Mouse (Mus musculus): ENCODE results near the gene Pax3. TPM values are rescaled to one million over a fixed set of nuclear protein-coding genes. Genes with fewer than 3 reads are reported as not detected.

Gene Pax3
- polyA plus RNA-seq, 1 experiment from 2014 or later: 37.5 TPM

DNA sequence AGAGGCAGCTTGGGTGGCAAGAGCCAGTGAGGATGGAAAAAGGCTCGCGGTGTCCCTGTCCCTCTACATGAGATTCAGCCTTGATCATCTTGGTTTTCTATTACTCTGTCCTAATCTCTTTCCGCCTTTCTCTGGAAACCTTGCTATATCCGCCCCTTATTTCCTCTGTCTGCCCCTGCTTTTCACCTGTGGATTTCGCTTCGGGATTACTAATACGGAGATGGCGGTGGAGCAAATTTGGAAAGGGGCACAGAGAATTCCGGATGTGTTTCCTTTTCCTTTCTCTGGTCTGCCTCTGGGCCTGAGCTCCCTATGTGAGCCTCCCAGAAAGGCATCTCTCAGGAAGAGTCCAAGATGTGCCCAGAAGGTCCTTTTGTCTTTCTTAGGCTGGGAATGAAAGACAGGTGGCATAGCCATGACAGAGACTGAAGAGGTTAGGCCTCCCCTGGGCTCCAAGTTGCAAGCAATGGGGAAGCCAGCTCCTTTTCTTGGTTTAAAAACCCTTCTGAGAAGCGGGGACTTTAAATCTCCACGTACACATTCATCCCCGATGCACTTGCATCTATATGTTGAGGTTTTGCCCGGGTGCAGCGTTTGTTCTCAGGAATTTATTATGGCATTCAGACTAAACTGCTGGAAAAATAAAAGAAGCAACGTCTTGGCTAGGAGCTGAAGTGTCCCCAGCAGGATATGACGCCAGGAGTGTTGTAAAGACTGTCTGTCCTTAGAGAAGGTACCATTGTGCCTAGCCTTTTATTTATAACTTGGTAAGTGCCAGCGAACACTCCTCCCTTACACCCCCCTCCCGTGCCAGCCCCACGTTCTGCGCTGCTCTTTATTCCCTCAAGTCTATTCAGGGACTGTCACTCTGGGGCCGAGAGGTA is 659 bp upstream of the Pax3 start:
- 4% methylated on average over 21 of the region's 21 CpGs for WGBS
- no peaks in the 10 kb centered on the region for H3K9me3 ChIP-seq
- peak overlapping the region; percentile 58 for H3K4me2 ChIP-seq (replicated peaks)
- H3K36me3 ChIP-seq: no peaks in the 10 kb centered on the region
- H3K4me1 ChIP-seq: peaks cover 10% of the 10 kb centered on the region
- no peak for ATAC-seq (ENCODE audit: insufficient number of reproducible peaks, insufficient read depth, low FRiP score, low TSS enrichment)
- H3K9ac ChIP-seq: 0 out of 2 replicates have a peak overlapping the region, but pooled peaks have one; percentile 19
- H3K27ac ChIP-seq: peak overlapping the region; percentile 18; the same call in 1 of the 2 replicates
- H3K4me3 ChIP-seq: peak overlapping the region; percentile 53
- H3K27me3 ChIP-seq: peaks cover 66% of the 10 kb centered on the region

DNA sequence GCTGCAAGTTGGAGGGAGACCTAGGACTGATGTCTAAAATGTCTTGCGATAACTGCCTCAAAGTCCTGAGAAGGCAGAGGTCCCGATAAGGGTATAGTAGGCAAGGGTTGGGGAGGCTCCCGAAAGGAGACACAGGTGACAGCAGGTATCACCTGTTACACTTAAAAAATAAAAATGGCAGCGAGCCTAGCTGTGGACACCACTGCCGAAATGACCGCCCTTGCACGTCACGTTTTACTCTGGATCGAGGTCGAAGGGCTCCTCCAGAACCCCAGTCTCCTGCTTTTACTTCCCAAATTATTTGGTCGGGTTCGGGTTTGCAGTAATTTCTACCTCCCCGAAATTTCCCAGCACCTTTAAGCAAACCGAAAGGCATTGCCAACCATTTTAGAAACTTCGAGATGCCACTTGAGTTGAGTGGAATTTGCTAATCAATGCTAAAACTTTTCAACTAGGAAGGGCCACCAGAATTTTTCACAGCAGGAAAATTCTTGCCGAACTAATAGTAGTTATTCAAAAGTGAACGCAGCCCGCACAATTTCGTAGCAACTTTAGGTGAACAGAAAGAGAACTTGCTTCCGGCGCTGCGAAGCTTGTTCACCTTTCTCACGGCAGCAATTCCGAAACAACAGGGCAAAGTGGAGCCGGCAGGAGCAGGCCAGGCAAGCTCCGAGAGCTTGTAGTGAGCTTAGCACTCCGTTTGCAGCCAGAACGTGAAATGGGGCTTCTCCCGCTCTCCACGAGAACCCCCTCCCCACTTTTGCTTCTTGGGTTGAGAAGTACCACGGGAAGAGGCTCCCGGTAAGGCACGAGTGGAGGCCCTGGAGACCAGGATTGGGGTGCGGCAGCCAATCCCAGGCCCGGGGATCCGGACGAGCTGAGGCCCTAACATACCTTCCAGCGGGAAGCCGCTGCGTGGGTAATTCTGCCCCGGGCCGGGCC is 892 bp downstream of the Pax3 start:
- Histone ChIP-seq H3K9ac (peak overlapping the region; percentile 70), H3K27ac (peak overlapping the region; percentile 90)

DNA sequence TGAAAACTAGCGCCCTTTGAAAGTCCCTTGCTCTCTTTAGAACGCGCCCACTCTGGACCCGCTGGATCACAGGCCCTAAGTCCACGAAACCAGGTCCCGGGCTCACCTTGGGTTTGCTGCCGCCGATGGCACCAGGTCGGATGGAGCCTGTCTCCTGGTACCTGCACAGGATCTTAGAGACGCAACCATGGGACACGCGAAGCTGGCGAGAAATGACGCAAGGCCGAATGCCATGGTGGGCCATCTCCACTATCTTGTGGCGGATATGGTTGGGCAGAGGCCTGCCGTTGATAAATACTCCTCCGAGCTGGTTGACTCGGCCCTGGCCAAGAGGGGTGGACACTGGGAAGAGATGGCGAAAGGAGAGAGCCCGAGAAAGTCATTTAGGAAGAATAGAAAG is 1.8 kb downstream of the Pax3 start:
- 1% methylated on average over 21 of the region's 21 CpGs for WGBS
- Histone ChIP-seq H3K27ac (peak overlapping the region; percentile 90), H3K4me3 (peak overlapping the region; percentile 53), H3K4me2 (replicated peaks) (peak overlapping the region; percentile 58), H3K36me3 (no peaks in the 10 kb centered on the region), H3K27me3 (peaks cover 70% of the 10 kb centered on the region), H3K9ac (peak overlapping the region; percentile 70), H3K4me1 (peaks cover 13% of the 10 kb centered on the region), H3K9me3 (no peaks in the 10 kb centered on the region)
- ATAC-seq (ENCODE audit: insufficient number of reproducible peaks, insufficient read depth, low FRiP score, low TSS enrichment): no peak

More for the DNA sequence above, 892 bp downstream of the Pax3 start:
- Histone ChIP-seq H3K4me2 (replicated peaks) (peak overlapping the region; percentile 58), H3K4me1 (peaks cover 10% of the 10 kb centered on the region), H3K27me3 (peaks cover 65% of the 10 kb centered on the region), H3K36me3 (no peaks in the 10 kb centered on the region), H3K9me3 (no peaks in the 10 kb centered on the region), H3K4me3 (peak overlapping the region; percentile 53)
- under 1% methylated on average over 42 of the region's 42 CpGs for WGBS
- ATAC-seq (ENCODE audit: insufficient number of reproducible peaks, insufficient read depth, low FRiP score, low TSS enrichment): no peak

DNA sequence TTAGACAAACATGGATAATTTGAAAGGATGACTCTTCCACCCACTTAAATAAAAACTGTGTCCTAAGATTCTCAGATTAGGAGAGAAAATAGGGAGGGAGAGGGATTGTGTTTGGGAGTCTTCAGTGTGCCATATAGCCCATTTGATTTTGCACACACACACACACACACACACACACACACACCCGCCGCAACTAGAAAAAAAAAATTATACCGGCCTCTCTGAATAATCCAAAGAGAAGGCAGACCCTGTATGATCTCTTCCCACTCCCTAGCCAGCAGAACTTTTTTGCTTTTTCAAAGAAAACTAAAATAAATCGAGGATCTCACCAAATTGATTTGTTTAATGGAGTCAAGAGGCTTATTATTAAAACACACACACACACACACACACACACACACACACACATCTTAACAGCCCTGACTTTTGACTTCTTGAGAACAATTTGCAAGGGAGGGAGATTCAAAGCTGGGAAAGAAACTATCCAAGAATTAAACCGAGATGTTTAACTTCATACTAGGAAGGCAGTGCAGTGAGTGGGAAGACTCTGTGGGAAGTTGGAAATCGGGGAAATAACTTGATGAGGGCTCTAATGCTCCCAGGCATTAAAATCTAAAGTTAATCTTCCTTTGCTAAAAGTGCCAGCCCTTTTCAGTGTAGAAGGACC is 2.4 kb downstream of the Pax3 start:
- Histone ChIP-seq H3K4me3 (peak overlapping the region; percentile 53), H3K4me1 (peaks cover 13% of the 10 kb centered on the region), H3K27ac (peak overlapping the region; percentile 90), H3K4me2 (replicated peaks) (peak overlapping the region; percentile 58), H3K9ac (peak overlapping the region; percentile 70), H3K27me3 (peaks cover 70% of the 10 kb centered on the region), H3K36me3 (no peaks in the 10 kb centered on the region), H3K9me3 (no peaks in the 10 kb centered on the region)
- 5% methylated on average over 6 of the region's 6 CpGs for WGBS
- no peak for ATAC-seq (ENCODE audit: insufficient number of reproducible peaks, insufficient read depth, low FRiP score, low TSS enrichment)

DNA sequence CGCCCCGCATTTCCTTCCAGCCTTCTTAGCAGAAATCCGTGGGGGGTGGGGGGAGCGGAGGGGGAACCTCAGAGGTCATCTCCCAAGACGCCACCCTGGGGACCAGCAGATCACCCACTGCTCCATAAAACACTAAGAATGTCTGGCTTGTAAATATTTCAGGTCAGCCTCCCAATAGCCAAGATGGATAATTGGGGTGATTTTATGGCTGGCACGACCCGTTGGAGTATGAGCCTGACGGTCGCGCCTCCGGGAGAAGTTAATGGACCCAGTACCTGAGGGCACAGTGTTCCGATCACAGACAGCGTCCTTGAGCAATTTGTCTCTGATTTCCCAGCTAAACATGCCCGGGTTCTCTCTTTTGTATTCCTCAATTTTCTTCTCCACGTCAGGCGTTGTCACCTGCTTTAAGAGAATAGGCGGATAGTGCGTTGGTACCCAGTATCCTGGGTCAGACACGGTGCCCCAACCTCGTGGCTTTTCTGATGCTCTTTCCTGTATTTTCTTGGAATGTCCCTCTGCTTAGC is 3.4 kb downstream of the Pax3 start:
- Histone ChIP-seq H3K27ac (peak overlapping the region; percentile 88), H3K4me1 (peaks cover 13% of the 10 kb centered on the region), H3K4me2 (replicated peaks) (peak overlapping the region; percentile 58), H3K36me3 (no peaks in the 10 kb centered on the region), H3K27me3 (peaks cover 64% of the 10 kb centered on the region), H3K9me3 (no peaks in the 10 kb centered on the region), H3K4me3 (peak overlapping the region; percentile 53), H3K9ac (peak overlapping the region; percentile 58)
- no peak for ATAC-seq (ENCODE audit: insufficient number of reproducible peaks, insufficient read depth, low FRiP score, low TSS enrichment)
- WGBS: 2% methylated on average over 20 of the region's 20 CpGs

DNA sequence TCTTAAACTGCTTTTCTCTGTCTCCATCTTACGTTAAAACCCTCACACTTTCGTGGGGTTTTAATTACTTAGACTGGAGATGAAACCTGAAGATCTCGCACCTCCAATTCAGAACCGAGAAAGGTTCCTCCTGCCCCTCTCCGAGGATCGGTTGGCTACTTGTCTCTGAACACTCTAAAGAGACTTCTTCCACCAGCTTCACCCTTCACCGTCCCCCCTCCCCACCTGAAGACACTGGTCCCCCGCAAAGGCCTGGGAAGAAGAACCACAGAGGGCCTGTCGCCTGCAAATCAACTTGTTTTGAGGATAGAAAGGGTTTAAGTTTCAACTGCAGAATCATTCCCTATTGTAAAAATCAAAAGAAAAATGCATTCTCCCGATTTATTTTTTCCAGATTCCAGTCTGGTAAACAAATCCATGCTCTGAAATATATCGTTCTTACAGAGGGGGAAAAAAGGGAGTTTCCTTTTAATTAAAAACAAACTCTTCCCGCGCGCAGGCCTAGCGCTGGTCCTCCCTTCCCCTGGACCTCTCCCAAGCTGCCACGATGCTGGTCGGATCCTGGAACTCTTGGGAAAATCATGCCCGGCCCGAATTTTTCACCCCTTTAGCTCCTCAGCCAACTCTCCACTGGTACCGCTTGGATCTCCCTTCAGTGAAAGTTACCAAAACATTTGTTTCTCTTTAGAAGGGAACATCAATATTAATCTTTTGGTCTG is 4.0 kb downstream of the Pax3 start:
- peaks cover 10% of the 10 kb centered on the region; the same call in 1 of the 2 replicates for H3K4me1 ChIP-seq
- H3K4me3 ChIP-seq: peak overlapping the region; percentile 53
- peaks cover 58% of the 10 kb centered on the region for H3K27me3 ChIP-seq
- H3K36me3 ChIP-seq: no peaks in the 10 kb centered on the region
- 2% methylated on average over 20 of the region's 20 CpGs for WGBS
- H3K4me2 ChIP-seq (replicated peaks): peak overlapping the region; percentile 58
- H3K27ac ChIP-seq: peak overlapping the region; percentile 88
- H3K9ac ChIP-seq: peak overlapping the region; percentile 58
- ATAC-seq (ENCODE audit: insufficient number of reproducible peaks, insufficient read depth, low FRiP score, low TSS enrichment): no peak
- H3K9me3 ChIP-seq: no peaks in the 10 kb centered on the region

DNA sequence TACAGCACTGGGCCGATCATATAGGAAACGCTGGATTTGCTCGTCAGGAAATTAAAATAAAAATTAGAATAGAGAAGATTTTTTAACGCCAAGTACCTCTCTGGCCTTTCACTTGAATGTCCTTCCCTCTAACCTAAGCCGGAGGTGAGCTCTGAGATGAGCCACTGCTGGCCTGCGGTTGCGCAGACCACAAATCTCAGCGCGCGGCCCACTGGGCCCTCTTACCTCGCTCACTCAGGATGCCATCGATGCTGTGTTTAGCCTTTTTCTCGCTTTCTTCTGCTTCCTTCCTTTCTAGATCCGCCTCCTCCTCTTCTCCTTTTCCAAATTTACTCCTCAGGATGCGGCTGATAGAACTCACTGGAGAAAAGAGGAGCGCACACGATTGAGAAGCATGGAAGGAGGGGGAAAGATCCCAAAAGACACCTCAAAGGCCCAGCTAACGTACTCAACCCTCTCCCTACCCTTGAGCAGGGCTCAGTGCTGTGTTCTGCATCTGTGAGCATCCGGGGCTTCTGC is 4.7 kb downstream of the Pax3 start:
- 20% methylated on average over 19 of the region's 19 CpGs for WGBS
- Histone ChIP-seq H3K4me2 (replicated peaks) (peak overlapping the region; percentile 58), H3K9me3 (no peaks in the 10 kb centered on the region), H3K4me1 (peaks cover 10% of the 10 kb centered on the region; the same call in 1 of the 2 replicates), H3K27ac (peak overlapping the region; percentile 88), H3K36me3 (no peaks in the 10 kb centered on the region), H3K4me3 (peak overlapping the region; percentile 53), H3K9ac (peak overlapping the region; percentile 58), H3K27me3 (peaks cover 52% of the 10 kb centered on the region)
- ATAC-seq (ENCODE audit: insufficient number of reproducible peaks, insufficient read depth, low FRiP score, low TSS enrichment): no peak

DNA sequence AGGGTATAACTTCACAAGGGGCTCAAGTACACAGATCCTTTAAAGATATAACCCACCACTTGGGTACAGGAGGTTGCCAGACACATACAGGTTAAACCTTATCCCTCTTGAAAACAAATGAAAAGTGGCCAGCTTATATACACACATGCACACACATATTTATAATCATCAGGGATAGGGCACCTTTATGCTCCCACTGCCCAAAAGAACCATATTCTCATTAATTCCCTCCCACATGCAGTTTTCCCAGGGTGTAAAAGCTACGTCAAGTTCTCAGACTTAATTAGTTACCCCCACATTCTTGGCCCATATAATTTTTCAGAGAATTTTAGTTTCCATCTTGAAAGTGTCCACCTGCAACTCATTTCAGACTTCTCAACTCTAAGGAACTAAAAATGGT is 5.2 kb downstream of the Pax3 start:
- 43% methylated on average over 1 of the region's 1 CpGs for WGBS
- Histone ChIP-seq H3K4me1 (peaks cover 8% of the 10 kb centered on the region; the same call in 1 of the 2 replicates), H3K27ac (peak overlapping the region; percentile 88; the same call in 1 of the 2 replicates), H3K4me3 (peak overlapping the region; percentile 53), H3K27me3 (peaks cover 46% of the 10 kb centered on the region), H3K4me2 (replicated peaks) (peak overlapping the region; percentile 58), H3K36me3 (no peaks in the 10 kb centered on the region), H3K9ac (0 out of 2 replicates have a peak overlapping the region, but pooled peaks have one; percentile 67), H3K9me3 (no peaks in the 10 kb centered on the region)
- no peak for ATAC-seq (ENCODE audit: insufficient number of reproducible peaks, insufficient read depth, low FRiP score, low TSS enrichment)

DNA sequence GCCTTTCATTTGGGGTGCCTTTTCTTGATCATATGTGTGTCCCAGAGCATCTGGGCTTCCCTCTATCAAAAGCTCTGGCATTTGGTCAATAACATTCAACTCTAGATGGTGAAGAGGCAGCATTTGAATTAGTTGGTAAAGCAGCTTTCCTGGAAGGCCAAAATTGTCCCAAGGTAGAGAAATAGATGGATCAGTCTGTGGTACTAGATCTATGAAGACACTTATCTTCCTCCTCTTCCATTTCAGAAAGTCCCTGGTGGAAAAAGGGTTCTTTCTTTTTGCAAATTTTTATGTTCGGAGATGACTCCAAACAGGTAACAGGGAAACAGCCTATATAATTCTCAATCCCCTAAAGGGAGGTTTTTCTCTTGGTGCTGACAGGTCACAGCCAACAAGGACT is 5.6 kb downstream of the Pax3 start:
- H3K36me3 ChIP-seq: no peaks in the 10 kb centered on the region
- H3K4me1 ChIP-seq: 0 out of 2 replicates have a peak, but pooled peaks cover 4% of the 10 kb centered on the region
- peak overlapping the region; percentile 88 for H3K27ac ChIP-seq
- peak overlapping the region; percentile 58 for H3K4me2 ChIP-seq (replicated peaks)
- peak overlapping the region; percentile 53 for H3K4me3 ChIP-seq
- 64% methylated on average over 1 of the region's 1 CpGs for WGBS
- H3K9me3 ChIP-seq: no peaks in the 10 kb centered on the region
- H3K9ac ChIP-seq: peak overlapping the region; percentile 67
- H3K27me3 ChIP-seq: peaks cover 44% of the 10 kb centered on the region
- no peak for ATAC-seq (ENCODE audit: insufficient number of reproducible peaks, insufficient read depth, low FRiP score, low TSS enrichment)

DNA sequence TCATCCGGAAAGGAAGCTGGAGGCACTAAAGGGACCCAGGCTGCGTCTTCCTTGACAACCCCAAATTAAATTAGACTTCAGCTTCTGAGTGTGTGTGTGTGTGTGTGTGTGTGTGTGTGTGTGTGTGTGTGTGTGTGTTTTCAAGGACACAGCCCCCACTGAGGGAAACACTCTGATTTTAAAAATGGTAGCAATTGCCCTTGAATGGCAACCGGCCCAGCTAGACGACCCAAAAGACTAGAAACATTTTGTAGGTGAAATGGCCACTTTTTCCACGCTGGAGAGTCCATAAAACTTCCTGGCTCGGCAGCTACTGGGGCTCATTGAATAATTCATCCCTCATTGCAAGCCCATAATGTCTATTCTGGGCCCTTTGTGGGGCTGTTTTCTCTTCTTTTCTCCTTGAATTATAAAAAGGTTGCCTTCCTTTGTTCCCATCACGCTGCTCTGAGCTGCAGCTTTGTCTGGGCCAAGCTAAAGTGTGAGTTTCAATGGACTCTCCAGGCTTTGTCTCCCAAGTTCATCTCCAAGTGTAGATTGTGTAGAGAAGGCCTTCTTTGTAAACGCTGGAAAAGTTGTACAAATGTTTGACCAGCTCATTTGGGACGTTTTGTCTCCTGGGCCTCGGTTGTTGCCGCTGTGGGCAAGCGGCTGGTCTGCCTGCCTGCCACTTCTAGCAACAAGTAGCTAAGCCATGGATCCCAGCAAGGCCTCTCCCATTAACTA is 6.4 kb downstream of the Pax3 start:
- H3K27ac ChIP-seq: peak overlapping the region; percentile 88
- peak overlapping the region; percentile 53 for H3K4me3 ChIP-seq
- H3K4me2 ChIP-seq (replicated peaks): peak overlapping the region; percentile 58

More for the DNA sequence above, 6.4 kb downstream of the Pax3 start:
- ATAC-seq (ENCODE audit: insufficient number of reproducible peaks, insufficient read depth, low FRiP score, low TSS enrichment): no peak
- peaks cover 44% of the 10 kb centered on the region for H3K27me3 ChIP-seq
- WGBS: 9% methylated on average over 12 of the region's 12 CpGs
- no peaks in the 10 kb centered on the region for H3K36me3 ChIP-seq
- no peaks in the 10 kb centered on the region for H3K9me3 ChIP-seq
- 0 out of 2 replicates have a peak, but pooled peaks cover 4% of the 10 kb centered on the region for H3K4me1 ChIP-seq
- H3K9ac ChIP-seq: peak overlapping the region; percentile 67

Measured in embryonic facial prominence, embryonic 12.5 days (tissue).